Mouse (Mus musculus): Measurements from ENCODE around the gene Fbln7. TPM values are rescaled to one million over a fixed set of nuclear protein-coding genes. Genes with fewer than 3 reads are reported as not detected.

Fbln7 gene
- polyA plus RNA-seq, 1 experiment from 2014 or later, result 1.1 TPM

GRCm38 (mm10) chr2:128856673-128857072 is 6.1 kb upstream of the Fbln7 start:
- Histone ChIP-seq H3K36me3 (ENCODE audit: control insufficient read depth, insufficient read depth, low read length) (0 out of 2 replicates have a peak, but pooled peaks cover 4% of the 10 kb centered on the region), H3K4me1 (ENCODE audit: control insufficient read depth, insufficient read depth, low read length) (no peaks in the 10 kb centered on the region), H3K4me2 (no peak overlapping the region), H3K27me3 (ENCODE audit: control insufficient read depth, insufficient read depth, low read length) (no peaks in the 10 kb centered on the region), H3K9ac (ENCODE audit: low read depth, low read length) (no peak overlapping the region), H3K9me3 (replicated peaks; ENCODE audit: control insufficient read depth, low read length) (no peaks in the 10 kb centered on the region), H3K27ac (ENCODE audit: low read depth, low read length) (no peak overlapping the region), H3K4me3 (ENCODE audit: low read depth, low read length) (no peak overlapping the region)
- ATAC-seq (replicated peaks; ENCODE audit: insufficient number of reproducible peaks, low FRiP score, low TSS enrichment), result no peak
- 86% methylated on average over 1 of the region's 1 CpGs for WGBS (ENCODE audit: insufficient replicate concordance)

- ATAC-seq (replicated peaks; ENCODE audit: insufficient number of reproducible peaks, low FRiP score, low TSS enrichment), result no peak
- Histone ChIP-seq H3K36me3 (ENCODE audit: control insufficient read depth, insufficient read depth, low read length) (no peaks in the 10 kb centered on the region), H3K4me3 (ENCODE audit: low read depth, low read length) (no peak overlapping the region), H3K4me2 (no peak overlapping the region), H3K9ac (ENCODE audit: low read depth, low read length) (no peak overlapping the region), H3K4me1 (ENCODE audit: control insufficient read depth, insufficient read depth, low read length) (0 out of 2 replicates have a peak, but pooled peaks cover 4% of the 10 kb centered on the region), H3K27ac (ENCODE audit: low read depth, low read length) (no peak overlapping the region), H3K9me3 (replicated peaks; ENCODE audit: control insufficient read depth, low read length) (no peaks in the 10 kb centered on the region), H3K27me3 (ENCODE audit: control insufficient read depth, insufficient read depth, low read length) (no peaks in the 10 kb centered on the region)
- 86% methylated on average over 6 of the region's 6 CpGs for WGBS (ENCODE audit: insufficient replicate concordance)
Measured at GRCm38 (mm10) chr2:128858962-128859361, 3.8 kb upstream of the Fbln7 start.

DNA sequence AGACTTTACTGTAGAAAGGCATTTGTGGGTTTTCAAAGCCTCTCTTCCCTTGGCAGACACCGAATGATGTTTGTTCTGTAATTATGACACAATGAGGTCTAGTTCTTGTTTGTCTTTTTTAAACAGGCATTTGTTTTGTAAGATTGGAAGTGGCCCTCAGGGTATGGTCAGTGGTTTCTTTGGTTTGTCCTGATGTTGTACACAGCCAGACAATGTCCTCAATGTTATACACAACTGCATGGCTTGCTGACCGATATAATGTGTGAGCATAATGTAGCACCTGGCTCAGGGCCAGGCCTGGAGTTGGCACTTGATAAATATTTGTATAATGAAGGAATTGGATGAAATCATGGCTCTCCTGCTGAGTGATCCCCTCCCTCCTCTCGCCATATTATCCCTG is 2.9 kb upstream of the Fbln7 start:
- 0 out of 2 replicates have a peak, but pooled peaks cover 4% of the 10 kb centered on the region for H3K4me1 ChIP-seq (ENCODE audit: control insufficient read depth, insufficient read depth, low read length)
- H3K9me3 ChIP-seq (replicated peaks; ENCODE audit: control insufficient read depth, low read length), result no peaks in the 10 kb centered on the region
- no peaks in the 10 kb centered on the region for H3K36me3 ChIP-seq (ENCODE audit: control insufficient read depth, insufficient read depth, low read length)
- WGBS (ENCODE audit: insufficient replicate concordance), result 81% methylated on average over 3 of the region's 3 CpGs
- no peak overlapping the region for H3K4me2 ChIP-seq
- ATAC-seq (replicated peaks; ENCODE audit: insufficient number of reproducible peaks, low FRiP score, low TSS enrichment), result no peak
- peaks cover under 1% of the 10 kb centered on the region for H3K27me3 ChIP-seq (ENCODE audit: control insufficient read depth, insufficient read depth, low read length)
- H3K9ac ChIP-seq (ENCODE audit: low read depth, low read length), result no peak overlapping the region
- no peak overlapping the region for H3K27ac ChIP-seq (ENCODE audit: low read depth, low read length)
- no peak overlapping the region for H3K4me3 ChIP-seq (ENCODE audit: low read depth, low read length)

DNA sequence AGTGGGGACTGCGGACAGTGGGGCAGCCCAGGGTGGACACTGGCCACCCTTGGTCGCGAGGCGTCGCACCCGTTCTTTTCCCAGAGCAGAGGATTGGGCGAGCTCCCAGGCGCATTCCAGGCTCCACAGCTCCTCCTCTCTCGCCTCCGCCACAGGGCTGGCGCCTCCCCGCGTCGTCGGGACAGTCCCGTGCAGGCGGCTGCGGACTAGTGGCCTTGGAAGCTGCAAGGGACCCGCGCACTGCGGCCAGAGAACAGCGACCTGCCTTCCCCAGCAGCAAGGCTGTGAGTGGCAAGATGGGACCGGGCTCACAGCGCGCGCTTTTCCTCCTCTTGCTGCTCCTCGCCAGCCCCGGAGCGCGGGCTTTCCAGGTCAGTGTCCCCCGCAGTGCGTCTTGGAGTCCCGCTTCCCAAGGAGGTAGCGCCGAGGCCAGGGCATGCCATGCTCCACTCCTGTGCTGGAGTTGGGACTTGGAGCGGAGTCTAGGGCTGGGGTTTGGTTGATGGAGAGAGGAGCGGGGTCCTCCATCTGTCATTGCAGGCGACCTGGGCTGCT is 1.1 kb downstream of the Fbln7 start:
- peak overlapping the region; percentile 47 for H3K9ac ChIP-seq (ENCODE audit: low read depth, low read length)
- peak overlapping the region; percentile 53 for H3K4me3 ChIP-seq (ENCODE audit: low read depth, low read length)
- H3K27ac ChIP-seq (ENCODE audit: low read depth, low read length), result no peak overlapping the region
- no peaks in the 10 kb centered on the region for H3K9me3 ChIP-seq (replicated peaks; ENCODE audit: control insufficient read depth, low read length)
- 1% methylated on average over 35 of the region's 38 CpGs for WGBS (ENCODE audit: insufficient replicate concordance)
- peaks cover 8% of the 10 kb centered on the region for H3K27me3 ChIP-seq (ENCODE audit: control insufficient read depth, insufficient read depth, low read length)
- no peaks in the 10 kb centered on the region for H3K36me3 ChIP-seq (ENCODE audit: control insufficient read depth, insufficient read depth, low read length)
- peak; percentile 68 for ATAC-seq (replicated peaks; ENCODE audit: insufficient number of reproducible peaks, low FRiP score, low TSS enrichment)
- peak overlapping the region; percentile 94 for H3K4me2 ChIP-seq
- H3K4me1 ChIP-seq (ENCODE audit: control insufficient read depth, insufficient read depth, low read length), result 0 out of 2 replicates have a peak, but pooled peaks cover 4% of the 10 kb centered on the region

DNA sequence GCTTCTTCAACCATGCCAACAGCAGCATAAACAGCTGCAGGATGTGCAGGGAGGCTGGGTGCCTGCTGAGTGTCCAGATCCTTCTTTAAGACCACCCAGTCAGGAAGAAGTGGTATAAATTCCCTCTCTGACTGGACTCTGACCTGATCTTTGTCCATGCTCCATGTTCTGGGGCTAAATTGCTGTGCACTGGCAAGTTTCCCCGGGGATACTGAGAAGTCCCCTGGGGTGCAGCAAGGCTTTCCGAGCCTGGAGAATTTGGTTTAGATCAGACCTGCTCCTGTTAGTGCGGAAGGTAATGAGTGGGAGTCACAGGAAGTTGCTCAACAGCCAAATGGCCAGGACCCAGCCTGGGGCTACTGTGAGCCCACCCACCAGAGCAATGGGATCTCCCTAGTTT is 2.3 kb downstream of the Fbln7 start:
- peaks cover 8% of the 10 kb centered on the region for H3K27me3 ChIP-seq (ENCODE audit: control insufficient read depth, insufficient read depth, low read length)
- H3K4me2 ChIP-seq, result no peak overlapping the region
- no peaks in the 10 kb centered on the region for H3K36me3 ChIP-seq (ENCODE audit: control insufficient read depth, insufficient read depth, low read length)
- H3K4me1 ChIP-seq (ENCODE audit: control insufficient read depth, insufficient read depth, low read length), result 0 out of 2 replicates have a peak, but pooled peaks cover 4% of the 10 kb centered on the region
- no peaks in the 10 kb centered on the region for H3K9me3 ChIP-seq (replicated peaks; ENCODE audit: control insufficient read depth, low read length)
- no peak overlapping the region for H3K27ac ChIP-seq (ENCODE audit: low read depth, low read length)
- WGBS (ENCODE audit: insufficient replicate concordance), result 33% methylated on average over 3 of the region's 3 CpGs
- H3K4me3 ChIP-seq (ENCODE audit: low read depth, low read length), result no peak overlapping the region
- no peak for ATAC-seq (replicated peaks; ENCODE audit: insufficient number of reproducible peaks, low FRiP score, low TSS enrichment)
- no peak overlapping the region for H3K9ac ChIP-seq (ENCODE audit: low read depth, low read length)

DNA sequence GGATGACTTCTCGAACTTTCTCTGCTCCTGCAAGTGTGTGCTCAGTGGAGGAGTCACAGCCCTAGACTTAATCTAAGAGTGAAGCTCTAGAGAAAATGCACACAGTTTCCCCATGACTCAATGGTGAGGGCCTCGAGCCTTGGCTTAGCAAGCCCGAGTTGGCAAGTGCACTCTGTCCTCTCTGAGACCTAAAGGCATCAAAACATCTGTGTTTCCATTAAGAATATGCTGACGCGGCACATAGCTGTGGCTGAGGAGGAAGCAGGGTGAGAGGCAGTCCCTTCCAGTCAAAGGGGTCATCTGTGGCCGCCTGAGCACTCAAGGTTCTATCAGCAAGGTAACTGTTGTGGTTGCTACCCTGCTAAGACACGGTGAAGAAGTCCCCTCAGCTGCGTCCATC is 8.9 kb downstream of the Fbln7 start:
- H3K27ac ChIP-seq (ENCODE audit: low read depth, low read length), result no peak overlapping the region
- no peak overlapping the region for H3K4me3 ChIP-seq (ENCODE audit: low read depth, low read length)
- H3K9me3 ChIP-seq (replicated peaks; ENCODE audit: control insufficient read depth, low read length), result no peaks in the 10 kb centered on the region
- no peaks in the 10 kb centered on the region for H3K27me3 ChIP-seq (ENCODE audit: control insufficient read depth, insufficient read depth, low read length)
- no peak for ATAC-seq (replicated peaks; ENCODE audit: insufficient number of reproducible peaks, low FRiP score, low TSS enrichment)
- H3K9ac ChIP-seq (ENCODE audit: low read depth, low read length), result no peak overlapping the region
- no peak overlapping the region for H3K4me2 ChIP-seq
- no peaks in the 10 kb centered on the region for H3K36me3 ChIP-seq (ENCODE audit: control insufficient read depth, insufficient read depth, low read length)
- H3K4me1 ChIP-seq (ENCODE audit: control insufficient read depth, insufficient read depth, low read length), result no peaks in the 10 kb centered on the region
- WGBS (ENCODE audit: insufficient replicate concordance), result 61% methylated on average over 8 of the region's 8 CpGs

GRCm38 (mm10) chr2:128872256-128872655 is 9.5 kb downstream of the Fbln7 start:
- Histone ChIP-seq H3K4me1 (ENCODE audit: control insufficient read depth, insufficient read depth, low read length) (no peaks in the 10 kb centered on the region), H3K27ac (ENCODE audit: low read depth, low read length) (no peak overlapping the region), H3K9me3 (replicated peaks; ENCODE audit: control insufficient read depth, low read length) (no peaks in the 10 kb centered on the region), H3K36me3 (ENCODE audit: control insufficient read depth, insufficient read depth, low read length) (no peaks in the 10 kb centered on the region), H3K9ac (ENCODE audit: low read depth, low read length) (no peak overlapping the region), H3K27me3 (ENCODE audit: control insufficient read depth, insufficient read depth, low read length) (no peaks in the 10 kb centered on the region), H3K4me2 (no peak overlapping the region), H3K4me3 (ENCODE audit: low read depth, low read length) (no peak overlapping the region)
- 80% methylated on average over 9 of the region's 9 CpGs for WGBS (ENCODE audit: insufficient replicate concordance)
- ATAC-seq (replicated peaks; ENCODE audit: insufficient number of reproducible peaks, low FRiP score, low TSS enrichment), result no peak

DNA sequence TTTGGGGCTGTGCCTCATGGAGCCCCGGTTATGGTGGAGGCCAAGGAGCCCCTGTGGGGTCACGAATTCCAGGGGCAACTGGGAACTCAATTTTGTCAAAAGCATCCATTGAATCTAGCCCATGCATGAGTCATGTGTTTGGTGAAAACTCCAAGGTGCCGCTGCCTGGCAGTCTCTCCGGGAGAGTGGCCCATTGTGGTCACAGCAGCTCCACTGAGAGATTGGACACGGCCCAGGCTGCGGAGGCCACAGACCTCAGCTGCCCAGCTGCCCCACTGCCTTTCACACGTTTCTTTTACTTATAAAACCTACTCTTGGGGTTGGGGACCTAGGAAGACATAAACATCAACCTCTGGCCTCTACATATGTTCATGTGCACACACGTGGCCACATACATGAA is 12.7 kb downstream of the Fbln7 start:
- H3K36me3 ChIP-seq (ENCODE audit: control insufficient read depth, insufficient read depth, low read length), result no peaks in the 10 kb centered on the region
- WGBS (ENCODE audit: insufficient replicate concordance), result 73% methylated on average over 8 of the region's 8 CpGs
- no peaks in the 10 kb centered on the region for H3K9me3 ChIP-seq (replicated peaks; ENCODE audit: control insufficient read depth, low read length)
- no peak overlapping the region for H3K4me3 ChIP-seq (ENCODE audit: low read depth, low read length)
- ATAC-seq (replicated peaks; ENCODE audit: insufficient number of reproducible peaks, low FRiP score, low TSS enrichment), result no peak
- H3K4me1 ChIP-seq (ENCODE audit: control insufficient read depth, insufficient read depth, low read length), result no peaks in the 10 kb centered on the region
- no peaks in the 10 kb centered on the region for H3K27me3 ChIP-seq (ENCODE audit: control insufficient read depth, insufficient read depth, low read length)
- no peak overlapping the region for H3K9ac ChIP-seq (ENCODE audit: low read depth, low read length)
- no peak overlapping the region for H3K4me2 ChIP-seq
- no peak overlapping the region for H3K27ac ChIP-seq (ENCODE audit: low read depth, low read length)

- WGBS (ENCODE audit: insufficient replicate concordance), result 58% methylated on average over 4 of the region's 4 CpGs
- no peak overlapping the region for H3K27ac ChIP-seq (ENCODE audit: low read depth, low read length)
- H3K4me2 ChIP-seq, result no peak overlapping the region
Measured at GRCm38 (mm10) chr2:128881236-128881635, 18.5 kb downstream of the Fbln7 start.

More at GRCm38 (mm10) chr2:128881236-128881635, 18.5 kb downstream of the Fbln7 start:
- Histone ChIP-seq H3K4me1 (ENCODE audit: control insufficient read depth, insufficient read depth, low read length) (no peaks in the 10 kb centered on the region), H3K27me3 (ENCODE audit: control insufficient read depth, insufficient read depth, low read length) (no peaks in the 10 kb centered on the region), H3K9ac (ENCODE audit: low read depth, low read length) (no peak overlapping the region), H3K4me3 (ENCODE audit: low read depth, low read length) (no peak overlapping the region), H3K9me3 (replicated peaks; ENCODE audit: control insufficient read depth, low read length) (no peaks in the 10 kb centered on the region), H3K36me3 (ENCODE audit: control insufficient read depth, insufficient read depth, low read length) (no peaks in the 10 kb centered on the region)
- no peak for ATAC-seq (replicated peaks; ENCODE audit: insufficient number of reproducible peaks, low FRiP score, low TSS enrichment)

Measured in heart, embryonic 11.5 days (tissue).